Mouse (Mus musculus) left cerebral cortex, adult 11 months (tissue): ENCODE data around the gene Nog.

Source experiments
- DNase-seq: peaks from one replicate; pipeline ENCODE4 v3.0.0; 2022; ENCODE audit warnings: low spot score

The Nog gene

GRCm38 (mm10) chr11:89267520-89267919, 34.6 kb downstream of the Nog start:
- DNase-seq, result no peak

- DNase-seq, result no peak
Measured at GRCm38 (mm10) chr11:89265080-89265479, 37.1 kb downstream of the Nog start.

GRCm38 (mm10) chr11:89259338-89259915, 42.7 kb downstream of the Nog start:
- no peak for DNase-seq

DNA sequence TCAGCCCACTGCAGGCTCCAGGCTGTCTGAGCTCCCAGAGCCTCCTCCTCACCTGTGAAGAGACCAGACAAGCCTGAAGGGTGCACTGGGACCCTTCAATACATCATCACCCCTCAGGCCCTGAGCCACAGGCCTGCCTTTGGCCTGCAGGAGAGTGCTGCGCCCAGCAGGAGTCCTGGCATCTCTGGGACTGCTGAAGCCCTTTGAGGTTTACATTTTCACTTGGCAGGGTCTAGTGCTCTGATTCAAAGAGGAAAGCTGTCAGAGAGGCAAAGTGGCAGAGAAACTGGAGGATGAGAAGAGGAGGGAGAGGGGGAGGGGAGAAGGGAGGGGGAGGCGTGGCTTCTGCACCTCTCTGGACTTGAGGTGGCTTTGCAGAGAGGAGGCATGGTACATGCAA, 44.2 kb downstream of the Nog start:
- no peak for DNase-seq

- DNase-seq, result no peak
Measured at GRCm38 (mm10) chr11:89253973-89254372, 48.2 kb downstream of the Nog start.
